Mouse (Mus musculus) hindbrain, embryonic 15.5 days (tissue): ENCODE measurements around the gene Gipc2. TPM values are rescaled to one million over a fixed set of nuclear protein-coding genes. Genes with fewer than 3 reads are reported as not detected.
A peak's percentile ranks its signal among the peaks of the same experiment; 100 is the strongest.
"Not testable (repeated sequence)": the region's sequence is repeated elsewhere in the genome, so short reads cannot be mapped to it uniquely, and the experiment has no call there.

Experiments
- ATAC-seq: fragments of 200-750 bp; cut with Nextera tagmentation; 2 replicates; pipeline ENCODE4 v1.8.0; 2017; ENCODE audit warnings: low read depth, moderate number of reproducible peaks, moderate TSS enrichment; ENCODE audit not compliant: low FRiP score
- H3K27ac ChIP-seq: fragments of 300-500 bp; sonication (generic); replicated peaks from 2 replicates; pipeline ENCODE4 v1.5.1; 2015; ENCODE audit warnings: mild to moderate bottlenecking, inconsistent platforms
- H3K27me3 ChIP-seq: fragments of 300-500 bp; sonication (generic); 2 replicates; pipeline ENCODE4 v1.6.1; 2015; ENCODE audit warnings: control low read depth, inconsistent platforms
- H3K36me3 ChIP-seq: fragments of 300-500 bp; sonication (generic); 2 replicates; pipeline ENCODE4 v1.6.1; 2015; ENCODE audit warnings: control low read depth, inconsistent platforms
- H3K4me1 ChIP-seq: fragments of 300-500 bp; sonication (generic); replicated peaks from 2 replicates; pipeline ENCODE4 v1.6.1; 2015; ENCODE audit warnings: control low read depth, inconsistent platforms
- H3K4me2 ChIP-seq: fragments of 300-500 bp; sonication (generic); 2 replicates; pipeline ENCODE4 v1.6.1; 2015; ENCODE audit warnings: moderate library complexity, mild to moderate bottlenecking, inconsistent platforms
- H3K4me3 ChIP-seq: fragments of 300-500 bp; sonication (generic); 2 replicates; pipeline ENCODE4 v1.5.1; 2015; ENCODE audit warnings: mild to moderate bottlenecking, inconsistent platforms
- H3K9ac ChIP-seq: fragments of 300-500 bp; sonication (generic); 2 replicates; pipeline ENCODE4 v1.6.1; 2015; ENCODE audit warnings: inconsistent platforms
- H3K9me3 ChIP-seq: fragments of 300-500 bp; sonication (generic); 2 replicates; pipeline ENCODE4 v1.6.1; 2016; ENCODE audit warnings: control low read depth, inconsistent platforms
- WGBS: fragments of 180-500 bp; shearing (Covaris S2); methylation state at CpG from one replicate; pipeline ENCODE4 v1.1.7; 2015; 5-methylcytosine and 5-hydroxymethylcytosine counted together
- polyA plus RNA-seq: library from polyadenylated mRNA; unstranded; fragments of >200 nt; fragmentation: Nextera tagmentation; extraction: Ambion mirVana; gene quantifications from 2 replicates; pipeline ENCODE4 v1.2.1, GENCODE M21; 2015

The Gipc2 gene
- polyA plus RNA-seq, 1 experiment from 2014 or later, result 13.7 TPM

GRCm38 (mm10) chr3:152149449-152149848 lies 16.6 kb downstream of the Gipc2 start:
- no peak overlapping the region for H3K27ac ChIP-seq
- H3K4me3 ChIP-seq, result no peak overlapping the region
- H3K9ac ChIP-seq, result no peak overlapping the region
- H3K4me1 ChIP-seq, result no peaks in the 10 kb centered on the region
- 86% methylated on average over 7 of the region's 7 CpGs for whole genome bisulfite sequencing
- H3K4me2 ChIP-seq, result no peak overlapping the region
- no peaks in the 10 kb centered on the region for H3K27me3 ChIP-seq
- no peak for ATAC-seq
- no peaks in the 10 kb centered on the region for H3K9me3 ChIP-seq
- H3K36me3 ChIP-seq, result no peaks in the 10 kb centered on the region

- H3K4me1 ChIP-seq, result no peaks in the 10 kb centered on the region
- no peak overlapping the region for H3K27ac ChIP-seq
- H3K36me3 ChIP-seq, result no peaks in the 10 kb centered on the region
- 70% methylated on average over 12 of the region's 12 CpGs for WGBS
- no peaks in the 10 kb centered on the region for H3K27me3 ChIP-seq
- H3K9ac ChIP-seq, result no peak overlapping the region
- ATAC-seq, result no peak
- no peak overlapping the region for H3K4me3 ChIP-seq
- no peak overlapping the region for H3K4me2 ChIP-seq
- H3K9me3 ChIP-seq, result no peaks in the 10 kb centered on the region
These were observed 18.8 kb downstream of the Gipc2 start for GRCm38 (mm10) chr3:152147085-152147831.

GRCm38 (mm10) chr3:152145186-152145585 lies 20.8 kb downstream of the Gipc2 start:
- no peak overlapping the region for H3K27ac ChIP-seq
- H3K4me1 ChIP-seq, result no peaks in the 10 kb centered on the region
- no peaks in the 10 kb centered on the region for H3K9me3 ChIP-seq
- no peak overlapping the region for H3K4me2 ChIP-seq
- H3K27me3 ChIP-seq, result no peaks in the 10 kb centered on the region
- no peak overlapping the region for H3K9ac ChIP-seq
- WGBS, result 51% methylated on average over 2 of the region's 2 CpGs
- ATAC-seq, result peak; percentile 59; the same call in 1 of the 2 replicates
- H3K4me3 ChIP-seq, result no peak overlapping the region
- H3K36me3 ChIP-seq, result no peaks in the 10 kb centered on the region

- ATAC-seq, result no peak
- WGBS, result 86% methylated on average over 6 of the region's 6 CpGs
These were observed 22.9 kb downstream of the Gipc2 start for GRCm38 (mm10) chr3:152142989-152143695.

GRCm38 (mm10) chr3:152142146-152142545 lies 23.9 kb downstream of the Gipc2 start:
- Histone ChIP-seq H3K4me2 (no peak overlapping the region), H3K4me1 (no peaks in the 10 kb centered on the region), H3K9ac (no peak overlapping the region), H3K27me3 (no peaks in the 10 kb centered on the region), H3K27ac (no peak overlapping the region), H3K9me3 (no peaks in the 10 kb centered on the region), H3K36me3 (no peaks in the 10 kb centered on the region), H3K4me3 (no peak overlapping the region)
- no peak for ATAC-seq
- WGBS, result 84% methylated on average over 3 of the region's 3 CpGs

More at GRCm38 (mm10) chr3:152142989-152143695, 22.9 kb downstream of the Gipc2 start:
- Histone ChIP-seq H3K4me3 (no peak overlapping the region), H3K36me3 (no peaks in the 10 kb centered on the region), H3K4me1 (no peaks in the 10 kb centered on the region), H3K27me3 (no peaks in the 10 kb centered on the region), H3K4me2 (no peak overlapping the region), H3K27ac (no peak overlapping the region), H3K9ac (no peak overlapping the region), H3K9me3 (no peaks in the 10 kb centered on the region)

- H3K4me3 ChIP-seq, H3K4me2 ChIP-seq, H3K9me3 ChIP-seq, H3K4me1 ChIP-seq, H3K27me3 ChIP-seq, H3K27ac ChIP-seq, H3K9ac ChIP-seq, ATAC-seq, H3K36me3 ChIP-seq: not testable (repeated sequence)
- 89% methylated on average over 3 of the region's 3 CpGs for WGBS
These were observed 26.7 kb downstream of the Gipc2 start for GRCm38 (mm10) chr3:152139308-152139707.

GRCm38 (mm10) chr3:152136106-152136505 lies 29.9 kb downstream of the Gipc2 start:
- not testable (repeated sequence) for H3K4me2 ChIP-seq, H3K9me3 ChIP-seq, H3K4me1 ChIP-seq, ATAC-seq, H3K9ac ChIP-seq, H3K27me3 ChIP-seq, H3K4me3 ChIP-seq, H3K36me3 ChIP-seq, H3K27ac ChIP-seq
- WGBS, result 86% methylated on average over 16 of the region's 16 CpGs

GRCm38 (mm10) chr3:152133621-152134020 lies 32.4 kb downstream of the Gipc2 start:
- WGBS, result 87% methylated on average over 9 of the region's 9 CpGs
- H3K9ac ChIP-seq, result no peak overlapping the region
- H3K36me3 ChIP-seq, result no peaks in the 10 kb centered on the region
- no peak overlapping the region for H3K4me2 ChIP-seq
- ATAC-seq, result no peak
- H3K27ac ChIP-seq, result no peak overlapping the region
- H3K4me1 ChIP-seq, result no peaks in the 10 kb centered on the region
- no peaks in the 10 kb centered on the region for H3K9me3 ChIP-seq
- no peak overlapping the region for H3K4me3 ChIP-seq
- H3K27me3 ChIP-seq, result no peaks in the 10 kb centered on the region

- H3K9me3 ChIP-seq, result no peaks in the 10 kb centered on the region
- no peak overlapping the region for H3K4me3 ChIP-seq
- no peak overlapping the region for H3K27ac ChIP-seq
- H3K4me2 ChIP-seq, result no peak overlapping the region
- no peaks in the 10 kb centered on the region for H3K27me3 ChIP-seq
- no peaks in the 10 kb centered on the region for H3K4me1 ChIP-seq
- ATAC-seq, result no peak
- WGBS, result 85% methylated on average over 4 of the region's 4 CpGs
- no peak overlapping the region for H3K9ac ChIP-seq
- no peaks in the 10 kb centered on the region for H3K36me3 ChIP-seq
These were observed 35.1 kb downstream of the Gipc2 start for GRCm38 (mm10) chr3:152130963-152131362.

- not testable (repeated sequence) for H3K36me3 ChIP-seq, ATAC-seq, H3K27ac ChIP-seq, H3K4me2 ChIP-seq, H3K4me3 ChIP-seq, H3K27me3 ChIP-seq, H3K9ac ChIP-seq, H3K4me1 ChIP-seq, H3K9me3 ChIP-seq
- WGBS, result 92% methylated on average over 4 of the region's 4 CpGs
These were observed 36.6 kb downstream of the Gipc2 start for GRCm38 (mm10) chr3:152129426-152129825.

- Histone ChIP-seq H3K27ac (no peak overlapping the region), H3K9ac (no peak overlapping the region), H3K4me1 (no peaks in the 10 kb centered on the region), H3K36me3 (no peaks in the 10 kb centered on the region), H3K4me3 (no peak overlapping the region), H3K9me3 (no peaks in the 10 kb centered on the region), H3K4me2 (no peak overlapping the region), H3K27me3 (no peaks in the 10 kb centered on the region)
- 70% methylated on average over 7 of the region's 7 CpGs for WGBS
- no peak for ATAC-seq
These were observed 37.4 kb downstream of the Gipc2 start for GRCm38 (mm10) chr3:152128631-152129030.

- no peak for ATAC-seq
- 78% methylated on average over 7 of the region's 7 CpGs for WGBS
- Histone ChIP-seq H3K27me3 (no peaks in the 10 kb centered on the region), H3K27ac (no peak overlapping the region), H3K4me2 (no peak overlapping the region), H3K36me3 (no peaks in the 10 kb centered on the region), H3K9ac (no peak overlapping the region), H3K9me3 (no peaks in the 10 kb centered on the region), H3K4me3 (no peak overlapping the region), H3K4me1 (0 out of 2 replicates have a peak, but pooled peaks cover 2% of the 10 kb centered on the region)
These were observed 38.9 kb downstream of the Gipc2 start for GRCm38 (mm10) chr3:152127144-152127543.
